Mouse (Mus musculus): ENCODE data around the gene Scrn1.

DNA sequence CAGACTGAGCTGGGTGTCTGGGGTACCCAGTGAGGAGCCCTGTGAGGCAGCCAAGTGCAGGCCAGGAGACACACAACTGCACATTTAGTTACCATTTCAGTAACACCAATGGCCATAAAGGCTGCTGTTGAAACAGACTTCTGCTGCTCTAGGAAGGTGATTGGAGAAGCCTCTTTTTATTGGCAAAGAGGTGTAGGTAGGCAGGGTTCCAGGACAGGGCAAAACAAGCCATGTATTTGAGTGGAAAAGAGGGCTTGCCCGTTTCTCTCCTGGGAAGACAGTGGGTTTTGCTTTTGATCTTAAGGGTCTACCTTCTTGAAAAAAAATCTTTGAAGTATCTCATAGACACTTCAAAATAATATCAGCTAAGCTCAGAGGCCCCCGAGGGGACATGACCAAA is 54.0 kb downstream of the Scrn1 start:
- no peak for TF ChIP-seq POLR2A (IDR thresholded peaks at IDR 0.05; ENCODE audit: extremely low read depth, insufficient read depth, low read length)
- no peak for TF ChIP-seq CTCF (IDR thresholded peaks at IDR 0.05; ENCODE audit: low read depth, low read length)

Measured in liver, adult 2 months (tissue).